8 mouse cellular contexts compared by ENCODE assay signal in genomic region chr8:124231485-124232279, GRCm38 (mm10). TPM values are rescaled to one million over a fixed set of nuclear protein-coding genes. Genes with fewer than 3 reads are reported as not detected.
DNase-seq lines count a peak whose midpoint lies in the region; ATAC-seq and TF ChIP-seq lines count a peak whose summit lies in the region.

No protein-coding gene starts in this region.

- H3K9ac ChIP-seq in embryonic facial prominence, embryonic 12.5 days = peak overlapping the region; percentile 89
- H3K9ac ChIP-seq in heart, embryonic 11.5 days (ENCODE audit: low read depth, low read length) = peak overlapping the region; percentile 91

- H3K27me3 ChIP-seq in embryonic facial prominence, embryonic 12.5 days = no peaks in the 10 kb centered on the region
- peaks cover 2% of the 10 kb centered on the region; the same call in 1 of the 2 replicates for H3K27me3 ChIP-seq in heart, embryonic 11.5 days (ENCODE audit: control insufficient read depth, insufficient read depth, low read length)
- no peaks in the 10 kb centered on the region for H3K27me3 ChIP-seq in splenic B cell, adult 2 months (ENCODE audit: control insufficient read depth, insufficient read depth, low read length, poor library complexity, severe bottlenecking)

- H3K9me3 ChIP-seq in embryonic facial prominence, embryonic 12.5 days = no peaks in the 10 kb centered on the region
- H3K9me3 ChIP-seq in heart, embryonic 11.5 days (replicated peaks; ENCODE audit: control insufficient read depth, low read length) = no peaks in the 10 kb centered on the region

- WGBS in embryonic facial prominence, embryonic 12.5 days = under 1% methylated on average over 79 of the region's 83 CpGs
- under 1% methylated on average over 74 of the region's 83 CpGs for WGBS in heart, embryonic 11.5 days (ENCODE audit: insufficient replicate concordance)

- H3K4me3 ChIP-seq in left cerebral cortex, adult 2 months = peak overlapping the region; percentile 77
- peak overlapping the region; percentile 96 for H3K4me3 ChIP-seq in embryonic facial prominence, embryonic 12.5 days
- peak overlapping the region; percentile 92 for H3K4me3 ChIP-seq in heart, embryonic 11.5 days (ENCODE audit: low read depth, low read length)

- H3K4me1 ChIP-seq in embryonic facial prominence, embryonic 12.5 days = peaks cover 25% of the 10 kb centered on the region
- H3K4me1 ChIP-seq in heart, embryonic 11.5 days (ENCODE audit: control insufficient read depth, insufficient read depth, low read length) = peaks cover 41% of the 10 kb centered on the region

- TF ChIP-seq CTCF in left cerebral cortex, adult 2 months (IDR thresholded peaks at IDR 0.05) = no peak; the same call in 1 of the 2 replicates

- H3K36me3 ChIP-seq in embryonic facial prominence, embryonic 12.5 days = no peaks in the 10 kb centered on the region
- no peaks in the 10 kb centered on the region for H3K36me3 ChIP-seq in heart, embryonic 11.5 days (ENCODE audit: control insufficient read depth, insufficient read depth, low read length)
- H3K36me3 ChIP-seq in splenic B cell, adult 2 months (ENCODE audit: control insufficient read depth, insufficient read depth, low read length, poor library complexity, severe bottlenecking) = no peaks in the 10 kb centered on the region

- intact Hi-C loops in left cerebral cortex, adult 2 months (cut with DNase I) = loop anchor here (1.0 to 5.0 kb wide), 4 partner anchors 91 to 179 kb away; no protein-coding TSS in a partner anchor

- H3K27ac ChIP-seq in left cerebral cortex, adult 2 months = peak overlapping the region; percentile 82
- H3K27ac ChIP-seq in embryonic facial prominence, embryonic 12.5 days = peak overlapping the region; percentile 81
- H3K27ac ChIP-seq in heart, embryonic 11.5 days (ENCODE audit: low read depth, low read length) = peak overlapping the region; percentile 81

- peak; percentile 35; the same call in 1 of the 2 replicates for ATAC-seq in embryonic facial prominence, embryonic 12.5 days (ENCODE audit: insufficient number of reproducible peaks, insufficient read depth, low FRiP score, low TSS enrichment)
- peak; percentile 67 for ATAC-seq in heart, embryonic 11.5 days (replicated peaks; ENCODE audit: insufficient number of reproducible peaks, low FRiP score, low TSS enrichment)
- peak; percentile 29 for ATAC-seq in megakaryocyte progenitor cell, adult 5-6 weeks (replicated peaks; ENCODE audit: poor library complexity)

- H3K4me2 ChIP-seq in embryonic facial prominence, embryonic 12.5 days (replicated peaks) = peak overlapping the region; percentile 98
- peak overlapping the region; percentile 100 for H3K4me2 ChIP-seq in heart, embryonic 11.5 days

- peak in 1 of 2 experiments; percentile 63 for DNase-seq in left cerebral cortex, adult 2 months (ENCODE audit: extremely low spot score in 1 of 2, low spot score in 2 of 2)
- DNase-seq in left cerebral cortex, adult 9 months (ENCODE audit: low spot score in 2 of 2) = no peak
- DNase-seq in adipocyte (ENCODE audit: low spot score) = peak; percentile 28
- DNase-seq in layer of hippocampus, adult 9-10 months (ENCODE audit: low spot score) = peak; percentile 21
- DNase-seq in splenic B cell, adult 2 months (ENCODE audit: low read depth, low spot score) = peak; percentile 12

RNA-seq across cellular contexts. Expression of gene Galnt2, which starts 0.5 kb away (rescaled TPM):
- 10 to 100 TPM; 53.0 to 58.8 TPM for total RNA-seq in left cerebral cortex, adult 2 months (2021)
- 66.2 and 66.8 TPM in 2 replicates for polyA plus RNA-seq in embryonic facial prominence, embryonic 12.5 days (2016; fragmentation: Nextera tagmentation; extraction: Ambion mirVana)
- 63.2 and 72.3 TPM in 2 replicates for polyA plus RNA-seq in heart, embryonic 11.5 days (2014; fragmentation: Nextera tagmentation; extraction: Ambion mirVana)
- 50.8 and 51.2 TPM in 2 replicates for total RNA-seq in megakaryocyte progenitor cell, adult 5-6 weeks (2015)
- 20.9 and 36.1 TPM in 2 replicates for total RNA-seq in megakaryocyte progenitor cell, adult 5-6 weeks (2017)

Comparison
In these comparisons a context has a peak if more than half of its experiments do, and no peak if none do; other contexts are left out.
1. DNase-seq: peak in adipocyte (single experiment), layer of hippocampus, adult 9-10 months (single experiment) and splenic B cell, adult 2 months (single experiment); none in left cerebral cortex, adult 9 months (0 of 2).
2. Peak in every context shown above with its lines, with median percentiles within 50 percentile points of each other: H3K27ac ChIP-seq, H3K4me3 ChIP-seq and ATAC-seq.